Mouse (Mus musculus) frontal cortex, postnatal 36 days (tissue): ENCODE measurements around the gene Fam213a.

Source experiments
- DNase-seq, 2 experiments: peaks; one replicate each; pipeline ENCODE4 v3.0.0; 2022; ENCODE audit warnings: low spot score in 2 of 2

The Fam213a gene

DNA sequence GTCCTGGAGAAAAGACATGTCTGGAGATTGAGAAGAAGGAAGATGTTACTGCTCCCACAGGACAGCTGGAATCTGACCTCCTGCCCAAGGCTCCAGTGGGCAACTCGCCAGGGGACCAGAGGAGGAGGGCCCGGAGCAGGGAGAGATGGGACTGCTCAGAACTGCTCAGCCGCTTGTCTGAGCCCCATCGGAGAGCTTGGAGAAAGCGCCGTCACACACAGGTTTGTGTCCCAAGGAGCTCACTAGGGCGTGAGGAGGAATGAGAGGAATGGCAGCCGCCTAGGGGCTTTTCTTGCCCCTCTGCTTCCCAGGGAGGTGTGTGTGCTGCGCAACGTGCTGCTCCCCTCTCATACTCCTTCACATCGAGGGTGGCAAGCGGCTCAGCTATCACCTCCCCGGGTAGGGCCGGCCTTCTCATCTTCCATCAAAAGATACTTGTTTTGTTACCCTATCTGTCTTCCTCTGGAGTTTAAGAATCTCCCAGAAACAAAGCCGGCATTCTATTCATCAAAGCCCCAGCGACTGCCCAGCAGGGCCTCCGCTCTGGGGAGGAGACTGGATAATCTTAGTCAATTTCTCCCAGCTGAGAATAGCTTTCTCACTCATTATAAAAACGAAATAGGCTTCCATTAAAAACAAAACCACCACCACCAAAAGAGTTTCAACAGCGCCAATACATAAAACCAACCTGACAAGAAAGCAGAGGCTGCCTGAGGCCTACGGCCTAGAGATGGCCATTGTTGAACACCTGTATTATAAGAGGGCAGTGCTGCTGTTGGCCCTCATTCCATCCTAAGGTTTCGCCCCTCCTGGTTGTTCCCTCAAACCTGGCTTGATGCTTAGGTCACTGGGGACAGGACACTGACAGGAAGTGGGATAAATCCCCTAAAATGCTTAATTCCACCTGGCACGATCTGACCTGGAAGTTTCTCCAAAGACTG is 9.1 kb downstream of the Fam213a start:
- DNase-seq, result no peak

- no peak for DNase-seq
Observed at GRCm38 (mm10) chr14:41001576-41001975, 12.0 kb downstream of the Fam213a start.

DNA sequence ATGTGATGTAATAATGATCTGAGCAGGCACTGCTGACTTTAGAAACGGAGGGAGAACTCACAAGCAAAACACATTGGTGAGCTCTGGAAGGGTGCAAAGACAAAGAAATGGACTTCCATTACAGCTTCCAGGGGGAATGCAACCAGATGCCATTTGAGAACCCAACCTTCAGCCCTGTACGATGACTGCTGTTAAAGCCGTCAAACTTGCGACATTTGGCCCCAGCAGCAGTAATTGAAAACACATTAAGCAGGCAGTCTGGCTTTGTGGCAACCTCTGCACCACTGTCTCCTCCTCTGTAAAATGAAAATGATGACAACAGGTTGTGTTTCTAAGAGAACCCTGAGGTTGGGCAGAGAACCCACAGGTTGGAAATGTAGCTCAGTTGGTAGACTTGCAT is 12.8 kb downstream of the Fam213a start:
- DNase-seq, result no peak

DNA sequence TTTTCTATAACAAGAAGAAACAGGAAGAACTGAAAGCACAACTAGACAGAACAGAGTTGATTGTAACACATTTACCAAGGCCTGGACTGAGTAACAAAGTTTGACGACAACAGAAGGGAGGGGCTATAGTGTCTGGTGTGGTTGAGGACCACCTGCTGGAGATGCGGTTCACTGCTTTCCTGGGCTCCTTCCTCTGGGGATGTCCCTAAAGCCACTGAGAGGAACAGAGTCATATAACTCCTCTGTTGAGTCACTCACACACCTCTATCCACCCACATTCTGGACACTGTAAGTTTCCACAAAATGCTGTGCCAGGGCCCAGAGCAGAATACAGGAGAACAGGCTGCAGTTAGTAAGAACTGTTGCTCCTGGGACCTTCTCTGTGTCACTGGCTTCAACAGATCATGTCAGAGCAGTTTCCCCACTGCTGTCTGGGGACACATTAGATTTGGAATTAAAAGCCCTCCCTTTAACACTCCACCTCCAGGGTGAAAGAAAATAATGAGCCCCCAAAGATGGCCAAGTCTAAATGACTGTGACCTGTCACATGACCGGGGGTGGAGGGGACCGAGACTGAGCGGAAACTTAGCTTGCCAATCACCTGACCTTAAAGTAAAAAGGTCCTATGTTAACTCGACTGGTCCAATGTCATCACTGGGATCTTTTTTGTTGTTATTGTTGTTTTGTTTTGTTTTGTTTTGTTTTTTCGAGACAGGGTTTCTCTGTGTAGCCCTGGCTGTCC is 13.5 kb downstream of the Fam213a start:
- no peak for DNase-seq

DNA sequence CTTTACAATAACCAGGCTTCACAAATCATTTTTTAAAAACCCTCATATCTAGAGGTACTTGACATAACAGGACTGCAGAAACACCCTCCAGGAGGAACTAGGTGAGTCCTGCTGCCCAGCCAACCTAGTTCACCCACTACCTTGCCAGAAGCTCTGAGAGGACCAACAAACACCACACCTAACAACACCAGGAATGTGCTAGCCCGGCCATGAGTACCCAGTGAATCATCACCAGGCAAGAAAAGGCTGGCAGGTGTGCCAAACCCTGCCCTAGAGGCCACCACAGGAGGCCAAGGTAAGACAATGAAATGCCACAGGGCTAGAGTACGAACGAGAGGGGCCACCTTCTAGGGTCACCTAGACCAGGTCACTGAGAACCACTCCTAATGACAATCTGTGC is 17.4 kb downstream of the Fam213a start:
- DNase-seq, result no peak

- DNase-seq, result no peak
Observed at GRCm38 (mm10) chr14:40992464-40992863, 21.1 kb downstream of the Fam213a start.

- DNase-seq, result no peak
Observed at GRCm38 (mm10) chr14:40988780-40989179, 24.8 kb downstream of the Fam213a start.

DNA sequence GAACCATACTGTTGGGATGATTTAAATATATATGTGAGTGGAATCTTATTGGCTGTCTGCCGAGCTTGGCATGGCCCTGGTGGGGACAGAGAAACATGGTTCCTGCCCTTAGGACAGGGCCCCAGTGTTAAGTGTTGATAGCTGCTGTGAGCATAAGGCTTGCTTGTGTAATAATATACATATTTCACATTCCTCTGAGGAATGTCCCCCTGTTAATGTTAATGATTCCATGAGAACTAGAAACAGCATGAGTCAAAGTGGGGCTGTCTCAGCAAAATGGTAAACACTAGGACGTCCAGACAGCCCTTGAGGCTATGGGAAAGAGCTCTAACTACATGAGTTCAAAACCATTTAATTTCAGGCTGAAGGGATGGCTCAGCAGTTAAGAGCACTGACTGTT is 26.4 kb downstream of the Fam213a start:
- DNase-seq, result no peak

DNA sequence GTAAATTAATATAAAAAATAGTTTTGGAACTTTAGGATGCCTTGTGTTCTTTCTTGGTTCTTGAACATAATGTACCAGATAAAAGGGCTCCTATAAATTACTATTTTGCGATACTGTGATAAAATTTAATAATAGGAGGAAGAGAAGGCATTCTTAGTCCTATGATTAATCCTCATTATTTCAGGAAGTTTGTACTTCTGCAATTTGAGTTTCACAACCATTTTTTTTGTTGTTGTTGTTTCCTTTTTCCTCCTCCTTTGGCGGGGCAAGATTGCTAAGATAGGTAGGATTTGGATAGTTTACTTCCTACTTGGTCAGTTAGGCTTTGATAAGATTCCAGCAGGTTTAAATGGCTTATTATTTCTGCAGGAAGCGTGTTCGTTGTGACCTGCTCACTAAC is 28.0 kb downstream of the Fam213a start:
- DNase-seq, result no peak

DNA sequence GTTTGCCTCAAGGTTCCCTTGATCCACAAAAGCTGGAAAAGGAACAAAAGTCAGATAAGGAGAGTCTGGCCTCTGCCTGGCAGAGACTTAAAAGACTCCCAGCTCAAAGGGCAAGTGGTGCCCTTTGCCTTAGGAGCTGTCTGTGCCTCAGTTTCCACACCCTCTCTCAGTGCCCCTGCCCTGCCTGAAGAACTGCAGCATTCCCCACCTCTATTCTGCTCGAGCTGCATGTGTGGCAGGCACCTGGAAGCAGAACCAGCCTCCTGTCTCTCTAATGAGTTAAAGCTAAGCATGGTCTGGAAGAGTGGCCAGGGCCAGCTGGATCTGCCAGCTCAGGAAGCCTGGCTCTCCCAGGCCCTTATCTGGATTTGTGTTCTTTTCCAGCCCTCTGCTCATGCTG is 33.9 kb downstream of the Fam213a start:
- DNase-seq, result peak in 1 of 2 experiments; percentile 27

DNA sequence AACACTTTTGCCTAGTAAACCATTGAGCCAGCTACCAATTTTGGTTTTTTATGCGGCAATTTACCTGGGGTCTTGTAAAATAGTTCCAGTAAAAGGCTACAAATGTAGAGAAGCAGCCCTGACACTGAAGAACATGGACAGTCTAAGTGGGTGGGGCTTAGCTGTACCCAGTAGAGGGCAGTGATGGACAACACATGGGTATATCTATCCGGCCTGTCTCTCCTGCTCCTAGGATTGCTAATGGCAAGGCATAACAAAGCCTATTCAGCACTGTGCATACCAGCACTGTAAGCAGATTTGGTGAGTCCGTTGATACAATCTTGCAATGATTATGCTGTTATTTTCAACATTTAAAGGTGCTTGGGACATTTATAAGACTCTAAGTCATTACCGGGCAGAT is 34.6 kb downstream of the Fam213a start:
- DNase-seq, result peak in 1 of 2 experiments; percentile 54

DNA sequence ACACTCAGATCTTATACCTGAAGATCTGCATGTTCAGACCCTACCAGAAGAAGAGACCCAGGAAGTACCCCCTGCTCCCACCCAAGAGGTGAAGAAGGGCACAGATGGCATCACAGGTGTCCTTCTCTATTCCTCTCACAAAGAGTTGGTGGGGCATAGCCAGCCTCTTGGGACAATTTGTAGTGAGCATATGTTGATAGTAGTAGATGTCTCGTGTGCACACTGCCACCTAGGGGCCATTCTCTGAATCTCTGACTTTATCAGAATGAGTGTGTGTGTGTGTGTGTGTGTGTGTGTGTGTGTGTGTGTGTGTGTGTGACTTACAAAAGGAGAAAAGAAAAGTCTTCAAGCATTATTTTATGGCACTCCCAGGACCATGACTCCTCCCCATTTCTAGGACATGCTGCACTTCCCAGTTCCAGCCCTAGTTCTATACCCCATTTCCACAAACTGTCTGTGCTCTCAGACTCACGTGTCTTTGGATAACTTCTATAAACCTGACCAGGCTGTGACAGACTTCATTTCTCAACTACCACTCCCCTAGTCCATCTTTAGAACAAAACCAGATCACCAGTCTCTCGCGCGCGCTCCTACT is 38.4 kb downstream of the Fam213a start:
- DNase-seq, result peak in 1 of 2 experiments; percentile 79

DNA sequence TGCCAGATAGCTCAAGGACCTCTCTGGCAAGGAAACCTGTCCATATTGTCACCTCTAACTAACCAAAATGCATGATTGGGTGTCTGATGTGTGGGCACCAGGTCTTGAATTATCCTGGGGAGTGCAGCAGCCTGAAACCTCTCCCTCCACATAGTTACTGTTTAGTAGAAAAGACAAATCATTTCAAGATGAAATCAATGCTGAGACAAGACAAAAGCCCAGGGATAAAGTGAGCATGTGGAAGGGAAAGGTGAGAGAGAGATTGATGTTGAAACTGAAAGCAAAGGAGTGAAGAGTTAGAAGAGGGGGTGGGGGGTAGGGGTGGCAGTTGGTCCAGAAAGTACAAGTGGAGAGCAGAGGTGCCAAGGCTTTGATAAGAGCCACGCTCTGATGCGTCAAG is 45.5 kb downstream of the Fam213a start:
- DNase-seq, result no peak

DNA sequence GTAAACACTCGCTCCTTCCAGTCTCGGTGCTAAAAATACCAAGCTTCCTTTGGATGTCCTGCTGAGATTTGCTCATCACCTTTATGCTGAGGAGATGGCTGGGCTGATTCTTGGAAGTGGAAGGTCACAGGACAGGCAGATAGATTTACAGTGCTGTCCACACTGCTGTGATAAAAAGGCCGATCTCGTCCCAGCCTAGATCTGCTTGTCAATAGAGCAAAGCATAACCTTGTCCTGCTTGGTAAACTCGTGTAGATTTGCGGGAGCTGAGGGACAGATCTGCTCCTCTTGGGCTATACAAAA is 46.0 kb downstream of the Fam213a start:
- DNase-seq, result no peak

DNA sequence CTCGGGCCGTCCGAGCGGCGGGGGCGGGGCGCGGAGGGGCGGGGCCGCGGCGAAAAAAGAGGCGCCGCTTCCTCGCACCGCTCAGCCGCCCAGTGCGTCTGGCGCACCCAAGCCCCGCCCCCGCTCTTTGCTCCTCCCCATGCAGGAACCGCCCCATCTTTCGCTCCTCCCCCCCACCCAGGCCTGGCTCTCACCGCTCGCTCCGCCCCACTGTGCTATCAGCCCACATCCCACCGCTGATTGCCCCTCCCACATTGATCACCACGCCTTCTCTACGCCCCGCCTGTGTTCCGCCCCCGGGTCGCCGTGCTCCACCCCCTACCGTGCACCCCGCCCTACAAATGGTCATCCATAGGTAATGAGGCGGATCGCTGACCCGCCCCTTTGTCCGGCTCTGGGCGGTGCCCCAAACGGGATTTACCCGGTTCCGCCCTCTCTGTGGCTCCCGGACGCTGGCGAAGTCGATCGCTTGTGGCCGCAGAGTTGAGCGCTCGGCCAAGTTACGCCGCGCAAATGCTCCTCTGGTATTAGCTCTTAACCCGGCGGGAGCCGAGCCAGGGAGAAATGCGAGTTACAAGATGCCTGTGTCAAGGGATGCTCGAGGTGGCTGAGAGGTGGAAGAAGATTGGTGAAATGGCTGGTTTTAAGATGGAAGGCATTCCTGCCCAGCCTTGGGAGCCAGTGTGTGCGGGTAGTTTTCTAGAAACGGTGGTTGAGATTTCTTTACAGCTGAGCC is 46.6 kb downstream of the Fam213a start:
- DNase-seq, result peak; percentile 93 to 95

- DNase-seq, result no peak
Observed at GRCm38 (mm10) chr14:40966392-40966861, 47.2 kb downstream of the Fam213a start, which contains the start of gene Tspan14. Gene Tspan14, minus strand, starts transcription at chr14:40966807.

DNA sequence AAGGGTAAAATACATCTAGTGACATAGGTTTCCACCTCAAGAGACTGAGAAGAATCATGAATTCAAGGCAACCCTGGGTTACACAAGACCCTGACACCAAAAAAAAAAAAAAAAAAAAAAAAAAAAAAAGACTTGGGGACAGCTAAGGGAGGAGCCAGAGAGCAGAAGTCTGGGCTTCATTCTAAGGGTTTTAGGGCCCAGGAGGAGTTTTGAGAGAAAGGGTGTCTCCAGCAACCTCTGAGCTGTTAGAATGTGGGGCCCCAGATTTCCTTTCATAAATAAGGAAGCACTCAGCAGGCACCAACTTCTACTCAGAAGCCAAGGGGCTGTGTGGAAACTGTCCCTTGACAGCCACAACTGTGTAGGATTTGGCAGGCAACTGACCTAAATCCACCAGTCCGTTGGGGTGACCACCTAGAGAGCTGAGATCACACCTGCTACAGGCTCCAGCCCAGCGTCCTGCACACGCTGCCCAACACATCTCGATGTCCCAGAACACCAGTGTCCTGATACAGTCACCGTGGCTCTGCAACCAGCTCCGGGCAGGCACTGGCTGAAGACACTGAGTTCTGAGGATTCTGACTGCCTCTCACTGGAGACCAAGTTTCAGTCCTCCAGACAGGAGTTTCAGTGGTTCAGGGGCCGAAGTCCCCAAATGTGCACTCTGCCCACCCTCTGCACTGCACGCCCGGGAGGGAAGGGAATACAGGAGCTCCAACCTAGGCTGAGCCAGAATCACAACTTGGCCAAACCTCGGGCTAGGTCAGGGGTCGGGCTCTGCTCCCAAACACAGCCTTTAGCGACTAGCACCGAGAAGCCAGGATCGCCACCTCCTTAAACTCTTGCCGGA is 47.9 kb downstream of the Fam213a start:
- DNase-seq, result peak in 1 of 2 experiments; percentile 34

DNA sequence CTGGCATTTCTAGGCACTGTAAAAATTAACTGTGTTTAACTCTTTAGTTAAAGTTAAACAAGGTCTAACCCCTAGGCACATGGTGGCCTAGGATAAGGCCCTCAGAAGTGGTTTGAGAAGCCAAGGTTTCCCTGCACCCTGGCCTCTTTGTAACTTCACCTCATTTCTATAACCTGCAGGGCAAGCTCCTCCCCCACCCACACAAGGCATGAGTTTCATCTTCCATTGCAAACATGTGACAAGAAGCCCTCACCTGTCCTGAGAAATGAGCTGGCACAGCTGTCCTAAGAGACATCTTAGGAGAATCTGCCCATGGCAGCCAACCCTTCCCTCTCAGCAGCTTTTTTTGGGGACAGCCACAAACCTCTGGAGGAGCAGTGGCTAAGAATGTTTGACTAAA is 48.7 kb downstream of the Fam213a start:
- no peak for DNase-seq

GRCm38 (mm10) chr14:40964214-40964610 is 49.4 kb downstream of the Fam213a start:
- no peak for DNase-seq

DNA sequence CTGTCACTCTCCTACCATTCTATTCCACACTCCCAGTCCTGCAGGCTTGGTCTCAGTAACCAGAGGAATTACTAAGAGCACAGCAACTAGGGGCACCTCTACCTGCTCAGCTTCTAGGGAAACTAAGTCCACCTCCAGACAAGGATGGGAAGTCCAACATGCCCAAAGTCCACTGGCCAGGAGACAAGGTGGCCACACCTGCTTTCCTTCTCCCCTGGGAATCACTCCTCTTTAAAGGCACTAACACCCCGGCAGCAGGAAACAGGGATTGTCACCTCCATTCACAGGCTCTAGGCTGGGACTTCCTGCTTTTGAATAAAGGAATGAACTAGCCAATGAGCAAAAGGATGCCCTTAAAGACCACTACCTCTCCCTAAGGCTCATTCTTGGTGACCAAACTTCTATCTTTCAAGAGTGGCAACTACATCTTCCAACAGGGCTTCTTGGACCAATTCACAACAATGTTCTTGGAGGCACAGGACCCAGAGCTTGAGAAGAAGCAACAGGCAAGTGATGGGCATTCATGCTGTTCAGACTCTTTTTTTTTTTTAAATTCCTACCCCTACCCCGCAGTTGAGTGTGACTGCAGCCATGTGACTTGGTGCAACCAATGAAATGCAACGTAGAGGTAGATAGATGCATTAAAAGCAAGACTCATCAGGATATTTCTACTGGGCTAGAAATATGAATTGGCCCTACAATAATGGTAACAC is 49.9 kb downstream of the Fam213a start:
- no peak for DNase-seq
